12 mouse cellular contexts compared by ENCODE assay signal in the genomic region with DNA sequence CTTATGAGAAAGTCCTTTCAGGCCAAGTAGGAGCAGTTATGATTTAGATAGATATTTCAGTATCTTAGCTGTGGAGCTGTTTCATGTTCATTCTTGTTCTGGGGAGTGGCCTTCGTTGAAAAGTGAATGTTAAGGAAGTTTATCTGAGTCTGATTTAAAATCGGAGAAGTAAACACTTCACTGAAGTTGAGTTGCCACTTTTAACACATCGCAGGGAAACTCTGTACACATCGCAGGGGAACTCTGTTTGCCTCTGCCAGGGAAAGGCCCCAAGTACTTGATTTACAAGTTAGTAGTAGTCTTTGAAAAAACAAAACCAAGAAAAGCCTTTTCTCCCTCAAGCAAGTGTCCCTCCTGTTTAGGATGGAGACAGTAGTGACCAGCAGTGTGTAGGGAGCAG. TPM values are rescaled to one million over a fixed set of nuclear protein-coding genes. Genes with fewer than 3 reads are reported as not detected.
DNase-seq lines count a peak whose midpoint lies in the region; ATAC-seq lines count a peak whose summit lies in the region.
"Had no signal": no experiment of that assay in that cellular context is flagged by ENCODE, and none has a peak within 500 bp of the region (broad histone marks: within the 10 kb centered on the region; RNA-seq: fewer than 3 reads in every experiment).

No protein-coding gene starts in this region.

- peak; percentile 6 for DNase-seq in hindbrain, embryonic 11.5 days (ENCODE audit: low spot score)
- DNase-seq in embryonic facial prominence, embryonic 10.5 days (ENCODE audit: low spot score): no peak
- DNase-seq in midbrain, embryonic 11.5 days (ENCODE audit: low spot score, missing footprints): no peak

- no peak overlapping the region for H3K4me2 ChIP-seq in hindbrain, embryonic 11.5 days (replicated peaks; ENCODE audit: low read depth, low read length)
- no peak overlapping the region for H3K4me2 ChIP-seq in hindbrain, embryonic 16.5 days (ENCODE audit: low read length)
- peak overlapping the region; percentile 90 for H3K4me2 ChIP-seq in intestine, embryonic 16.5 days (ENCODE audit: low read depth, low read length)
- H3K4me2 ChIP-seq in lung, embryonic 16.5 days (ENCODE audit: low read depth, low read length): peak overlapping the region; percentile 18
- H3K4me2 ChIP-seq in midbrain, embryonic 11.5 days: no peak overlapping the region

- H3K27me3 ChIP-seq in hindbrain, embryonic 11.5 days (ENCODE audit: control insufficient read depth, insufficient read depth, low read length): peaks cover 26% of the 10 kb centered on the region
- H3K27me3 ChIP-seq in hindbrain, embryonic 16.5 days (replicated peaks; ENCODE audit: control insufficient read depth, insufficient read depth, low read length): peaks cover 14% of the 10 kb centered on the region; the same call in 1 of the 2 replicates
- peaks cover 57% of the 10 kb centered on the region for H3K27me3 ChIP-seq in embryonic facial prominence, embryonic 10.5 days (replicated peaks; ENCODE audit: low read depth, poor library complexity, severe bottlenecking)
- H3K27me3 ChIP-seq in intestine, embryonic 16.5 days (replicated peaks; ENCODE audit: control insufficient read depth, insufficient read depth, low read length): peaks cover 2% of the 10 kb centered on the region; the same call in 1 of the 2 replicates
- peaks cover 8% of the 10 kb centered on the region for H3K27me3 ChIP-seq in lung, embryonic 16.5 days (ENCODE audit: control insufficient read depth, insufficient read depth, low read depth, low read length)
- H3K27me3 ChIP-seq in midbrain, embryonic 11.5 days (ENCODE audit: control insufficient read depth, insufficient read depth, low read length): peaks cover 28% of the 10 kb centered on the region

- no peak overlapping the region for H3K9ac ChIP-seq in hindbrain, embryonic 11.5 days (ENCODE audit: low read depth, low read length)
- no peak overlapping the region for H3K9ac ChIP-seq in hindbrain, embryonic 16.5 days (ENCODE audit: low read depth, low read length)
- no peak overlapping the region for H3K9ac ChIP-seq in intestine, embryonic 16.5 days (ENCODE audit: low read depth, low read length)
- no peak overlapping the region for H3K9ac ChIP-seq in lung, embryonic 16.5 days (ENCODE audit: low read length)
- no peak overlapping the region for H3K9ac ChIP-seq in midbrain, embryonic 11.5 days (ENCODE audit: low read length)

- WGBS in hindbrain, embryonic 11.5 days: 49% methylated on average over 4 of the region's 4 CpGs
- WGBS in hindbrain, embryonic 16.5 days: 66% methylated on average over 4 of the region's 4 CpGs
- 49% methylated on average over 4 of the region's 4 CpGs for WGBS in embryonic facial prominence, embryonic 10.5 days
- WGBS in intestine, embryonic 16.5 days: 34% methylated on average over 4 of the region's 4 CpGs
- WGBS in lung, embryonic 16.5 days: 37% methylated on average over 4 of the region's 4 CpGs
- WGBS in midbrain, embryonic 11.5 days: 59% methylated on average over 4 of the region's 4 CpGs

- no peaks in the 10 kb centered on the region for H3K4me1 ChIP-seq in hindbrain, embryonic 11.5 days (replicated peaks; ENCODE audit: control insufficient read depth, insufficient read depth, low read length)
- peaks cover 4% of the 10 kb centered on the region; the same call in 1 of the 2 replicates for H3K4me1 ChIP-seq in hindbrain, embryonic 16.5 days (ENCODE audit: control insufficient read depth, insufficient read depth, low read depth, low read length)
- H3K4me1 ChIP-seq in embryonic facial prominence, embryonic 10.5 days: peaks cover 10% of the 10 kb centered on the region
- peaks cover 7% of the 10 kb centered on the region; the same call in 1 of the 2 replicates for H3K4me1 ChIP-seq in intestine, embryonic 16.5 days (ENCODE audit: control insufficient read depth, insufficient read depth, low read length)
- H3K4me1 ChIP-seq in lung, embryonic 16.5 days (replicated peaks; ENCODE audit: control insufficient read depth, insufficient read depth, low read length): peaks cover 3% of the 10 kb centered on the region; the same call in 1 of the 2 replicates
- peaks cover 3% of the 10 kb centered on the region; the same call in 1 of the 2 replicates for H3K4me1 ChIP-seq in midbrain, embryonic 11.5 days (ENCODE audit: control insufficient read depth, insufficient read depth, low read length)

- ATAC-seq in hindbrain, embryonic 11.5 days (ENCODE audit: low FRiP score): no peak
- ATAC-seq in hindbrain, embryonic 16.5 days: no peak
- no peak for ATAC-seq in intestine, embryonic 16.5 days
- peak; percentile 5; the same call in 1 of the 2 replicates for ATAC-seq in lung, embryonic 16.5 days (ENCODE audit: low read depth)
- ATAC-seq in midbrain, embryonic 11.5 days (ENCODE audit: low FRiP score): no peak
- no peak for ATAC-seq in monocyte, adult 5-6 weeks (replicated peaks; ENCODE audit: insufficient number of reproducible peaks, low FRiP score, low TSS enrichment, poor library complexity, severe bottlenecking)
- ATAC-seq in activated CD4-positive, CD25-positive, alpha-beta regulatory T cell, adult 4 months: no peak

- no peak overlapping the region for H3K4me3 ChIP-seq in hindbrain, embryonic 11.5 days (ENCODE audit: low read depth, low read length)
- no peak overlapping the region for H3K4me3 ChIP-seq in hindbrain, embryonic 16.5 days (ENCODE audit: low read length)
- peak overlapping the region; percentile 68 for H3K4me3 ChIP-seq in embryonic facial prominence, embryonic 10.5 days
- peak overlapping the region; percentile 15 for H3K4me3 ChIP-seq in intestine, embryonic 16.5 days (ENCODE audit: low read length)
- 0 out of 2 replicates have a peak overlapping the region, but pooled peaks have one; percentile 5 for H3K4me3 ChIP-seq in lung, embryonic 16.5 days (ENCODE audit: low read length)
- H3K4me3 ChIP-seq in midbrain, embryonic 11.5 days (ENCODE audit: low read depth, low read length): no peak overlapping the region

- H3K27ac ChIP-seq in hindbrain, embryonic 11.5 days (ENCODE audit: low read depth, low read length): no peak overlapping the region
- no peak overlapping the region for H3K27ac ChIP-seq in hindbrain, embryonic 16.5 days (ENCODE audit: low read depth, low read length)
- H3K27ac ChIP-seq in embryonic facial prominence, embryonic 10.5 days (replicated peaks): no peak overlapping the region
- no peak overlapping the region for H3K27ac ChIP-seq in intestine, embryonic 16.5 days (ENCODE audit: low read length)
- 0 out of 2 replicates have a peak overlapping the region, but pooled peaks have one; percentile 16 for H3K27ac ChIP-seq in lung, embryonic 16.5 days (ENCODE audit: low read length)
- no peak overlapping the region for H3K27ac ChIP-seq in midbrain, embryonic 11.5 days (ENCODE audit: low read depth, low read length)
- H3K27ac ChIP-seq: neural tube, embryonic 12.5 days had no signal

- no peaks in the 10 kb centered on the region for H3K36me3 ChIP-seq in hindbrain, embryonic 11.5 days (ENCODE audit: control insufficient read depth, insufficient read depth, low read length)
- H3K36me3 ChIP-seq in hindbrain, embryonic 16.5 days (ENCODE audit: control insufficient read depth, insufficient read depth, low read length): no peaks in the 10 kb centered on the region
- H3K36me3 ChIP-seq in embryonic facial prominence, embryonic 10.5 days (replicated peaks): no peaks in the 10 kb centered on the region
- no peaks in the 10 kb centered on the region for H3K36me3 ChIP-seq in intestine, embryonic 16.5 days (ENCODE audit: control insufficient read depth, insufficient read depth, low read length)
- H3K36me3 ChIP-seq in lung, embryonic 16.5 days (ENCODE audit: control insufficient read depth, insufficient read depth, low read length): no peaks in the 10 kb centered on the region
- no peaks in the 10 kb centered on the region for H3K36me3 ChIP-seq in midbrain, embryonic 11.5 days (ENCODE audit: control insufficient read depth, insufficient read depth, low read length)
- H3K36me3 ChIP-seq: hindbrain, embryonic 10.5 days; neural tube, embryonic 12.5 days had no signal

- H3K9me3 ChIP-seq in hindbrain, embryonic 11.5 days (ENCODE audit: control insufficient read depth, low read length): no peaks in the 10 kb centered on the region
- no peaks in the 10 kb centered on the region for H3K9me3 ChIP-seq in hindbrain, embryonic 16.5 days (ENCODE audit: control insufficient read depth, low read length)
- H3K9me3 ChIP-seq in embryonic facial prominence, embryonic 10.5 days: no peaks in the 10 kb centered on the region
- H3K9me3 ChIP-seq in intestine, embryonic 16.5 days (ENCODE audit: control insufficient read depth, low read length): no peaks in the 10 kb centered on the region
- no peaks in the 10 kb centered on the region for H3K9me3 ChIP-seq in lung, embryonic 16.5 days (ENCODE audit: control insufficient read depth, low read length)
- no peaks in the 10 kb centered on the region for H3K9me3 ChIP-seq in midbrain, embryonic 11.5 days (ENCODE audit: control insufficient read depth, low read length)
- H3K9me3 ChIP-seq: hindbrain, embryonic 10.5 days; neural tube, embryonic 12.5 days had no signal

RNA-seq across cellular contexts. Expression of a gene that starts 0.9 kb away (rescaled TPM):
- polyA plus RNA-seq in hindbrain, embryonic 11.5 days (2014; fragmentation: Nextera tagmentation; extraction: Ambion mirVana): 9.7 and 15.9 TPM in 2 replicates
- polyA plus RNA-seq in hindbrain, embryonic 16.5 days (2015; fragmentation: Nextera tagmentation; extraction: Ambion mirVana): 15.3 and 16.3 TPM in 2 replicates
- 33.4 and 34.9 TPM in 2 replicates for polyA plus RNA-seq in embryonic facial prominence, embryonic 10.5 days (2016; fragmentation: Nextera tagmentation; extraction: Ambion mirVana)
- polyA plus RNA-seq in intestine, embryonic 16.5 days (2015; fragmentation: Nextera tagmentation; extraction: Ambion mirVana): 77.2 and 95.4 TPM in 2 replicates
- 51.9 and 53.4 TPM in 2 replicates for polyA plus RNA-seq in lung, embryonic 16.5 days (2015; fragmentation: Nextera tagmentation; extraction: Ambion mirVana)
- polyA plus RNA-seq in midbrain, embryonic 11.5 days (2014; fragmentation: Nextera tagmentation; extraction: Ambion mirVana): 6.0 and 6.1 TPM in 2 replicates
- 2.4 to 14.3 TPM (median 11.1 TPM) in 3 replicates for total RNA-seq in monocyte, adult 5-6 weeks (2017)
- polyA plus RNA-seq in activated CD4-positive, CD25-positive, alpha-beta regulatory T cell, adult 4 months (2017; shearing (Covaris generic)): 1 to 10 TPM in 1 of 2 experiments, under 1 TPM in 1; 0.40 to 1.2 TPM

RNA-seq across cellular contexts. Expression of a gene that starts 59.1 kb away (rescaled TPM):
- not detected in 2 replicates for polyA plus RNA-seq in hindbrain, embryonic 11.5 days (2014; fragmentation: Nextera tagmentation; extraction: Ambion mirVana)
- 0.48 and 0.55 TPM in 2 replicates for polyA plus RNA-seq in hindbrain, embryonic 16.5 days (2015; fragmentation: Nextera tagmentation; extraction: Ambion mirVana)
- not detected in 2 replicates for polyA plus RNA-seq in embryonic facial prominence, embryonic 10.5 days (2016; fragmentation: Nextera tagmentation; extraction: Ambion mirVana)
- polyA plus RNA-seq in intestine, embryonic 16.5 days (2015; fragmentation: Nextera tagmentation; extraction: Ambion mirVana): 0.05 TPM in 1 of 2 replicates, not detected in the other
- not detected in 2 replicates for polyA plus RNA-seq in lung, embryonic 16.5 days (2015; fragmentation: Nextera tagmentation; extraction: Ambion mirVana)
- polyA plus RNA-seq in midbrain, embryonic 11.5 days (2014; fragmentation: Nextera tagmentation; extraction: Ambion mirVana): 0.08 TPM in 1 of 2 replicates, not detected in the other
- not detected in 3 replicates for total RNA-seq in monocyte, adult 5-6 weeks (2017)
- polyA plus RNA-seq in activated CD4-positive, CD25-positive, alpha-beta regulatory T cell, adult 4 months (2017; shearing (Covaris generic)): not detected
- total RNA-seq: megakaryocyte progenitor cell, adult 5-6 weeks had no signal
- polyA plus RNA-seq: hindbrain, embryonic 10.5 days; thymus, postnatal 0 days had no signal

Comparison
In these comparisons a context has a peak if more than half of its experiments do, and no peak if none do; other contexts are left out.
1. H3K4me2 ChIP-seq: peak in intestine, embryonic 16.5 days (single experiment) and lung, embryonic 16.5 days (single experiment); none in hindbrain, embryonic 11.5 days (single experiment), hindbrain, embryonic 16.5 days (single experiment) and midbrain, embryonic 11.5 days (single experiment).
2. H3K4me3 ChIP-seq: peak in embryonic facial prominence, embryonic 10.5 days (single experiment), intestine, embryonic 16.5 days (single experiment) and lung, embryonic 16.5 days (single experiment); none in hindbrain, embryonic 11.5 days (single experiment), hindbrain, embryonic 16.5 days (single experiment) and midbrain, embryonic 11.5 days (single experiment).